Mouse (Mus musculus) kidney, embryonic 14.5 days (tissue): Measurements from ENCODE around the gene Dhx8. TPM values are rescaled to one million over a fixed set of nuclear protein-coding genes. Genes with fewer than 3 reads are reported as not detected.

Experiments used
- ATAC-seq: fragments of 200-750 bp; cut with Nextera tagmentation; 2 replicates; pipeline ENCODE4 v1.8.0; 2017; ENCODE audit warnings: moderate number of reproducible peaks, mild to moderate bottlenecking, moderate TSS enrichment, moderate library complexity; ENCODE audit not compliant: low FRiP score, low TSS enrichment
- H3K27ac ChIP-seq: fragments of 300-500 bp; sonication (generic); 2 replicates; pipeline ENCODE4 v1.5.1; 2014; ENCODE audit warnings: low read depth, mild to moderate bottlenecking, low read length, moderate library complexity, mixed read lengths
- H3K27me3 ChIP-seq: fragments of 300-500 bp; sonication (generic); 2 replicates; pipeline ENCODE4 v1.6.1; 2014; ENCODE audit warnings: mild to moderate bottlenecking, low read length; ENCODE audit not compliant: control insufficient read depth, insufficient read depth
- H3K36me3 ChIP-seq: fragments of 300-500 bp; sonication (generic); 2 replicates; pipeline ENCODE4 v1.6.1; 2014; ENCODE audit warnings: low read length, mixed read lengths; ENCODE audit not compliant: control insufficient read depth, insufficient read depth
- H3K4me1 ChIP-seq: fragments of 300-500 bp; sonication (generic); 2 replicates; pipeline ENCODE4 v1.6.1; 2014; ENCODE audit warnings: low read length, mixed read lengths; ENCODE audit not compliant: control insufficient read depth, insufficient read depth
- H3K4me2 ChIP-seq: fragments of 300-500 bp; sonication (generic); replicated peaks from 2 replicates; pipeline ENCODE4 v1.6.1; 2014; ENCODE audit warnings: low read depth, mild to moderate bottlenecking, low read length
- H3K4me3 ChIP-seq: fragments of 300-500 bp; sonication (generic); 2 replicates; pipeline ENCODE4 v1.5.1; 2014; ENCODE audit warnings: mild to moderate bottlenecking, low read length
- H3K9ac ChIP-seq: fragments of 300-500 bp; sonication (generic); 2 replicates; pipeline ENCODE4 v1.6.1; 2014; ENCODE audit warnings: low read depth, mild to moderate bottlenecking, low read length, moderate library complexity
- H3K9me3 ChIP-seq: fragments of 300-500 bp; sonication (generic); 2 replicates; pipeline ENCODE4 v1.6.1; 2016; ENCODE audit warnings: low read length; ENCODE audit not compliant: control insufficient read depth
- WGBS: fragments of 180-500 bp; shearing (Covaris S2); extraction: QIAGEN DNeasy Blood & Tissue Kit; methylation state at CpG from one replicate; pipeline ENCODE4 v1.1.7; 2014; 5-methylcytosine and 5-hydroxymethylcytosine counted together
- polyA plus RNA-seq: library from polyadenylated mRNA; unstranded; fragments of >200 nt; fragmentation: Nextera tagmentation; extraction: Ambion mirVana; gene quantifications from 2 replicates; pipeline ENCODE4 v1.2.1, GENCODE M21; 2014

Gene Dhx8
- polyA plus RNA-seq, 1 experiment from 2014 or later, result 38.1 TPM

DNA sequence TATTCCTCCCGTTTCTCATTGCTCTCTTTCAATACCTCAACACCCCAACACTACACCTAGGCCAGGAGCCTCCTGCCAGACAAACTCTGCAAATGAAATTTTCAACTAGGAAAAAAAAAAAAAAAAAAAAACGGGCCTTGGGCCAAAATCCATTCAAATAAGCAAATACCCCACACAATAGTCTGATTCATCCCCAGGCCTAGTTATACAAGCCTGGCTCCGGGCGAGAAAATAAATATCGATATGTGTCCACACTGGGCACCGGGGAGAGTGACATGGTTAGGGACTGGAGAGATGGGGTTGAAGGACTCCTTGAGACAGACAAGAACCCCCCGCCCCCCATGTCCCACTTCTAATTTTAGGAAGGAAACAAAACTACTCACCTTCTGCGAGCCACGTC lies 50.9 kb downstream of the Dhx8 start:
- no peak for ATAC-seq
- H3K4me1 ChIP-seq, result 0 out of 2 replicates have a peak, but pooled peaks cover 11% of the 10 kb centered on the region
- H3K9ac ChIP-seq, result peak overlapping the region; percentile 70; the same call in 1 of the 2 replicates
- no peak overlapping the region for H3K27ac ChIP-seq
- H3K27me3 ChIP-seq, result peaks cover 17% of the 10 kb centered on the region
- H3K9me3 ChIP-seq, result no peaks in the 10 kb centered on the region
- H3K4me3 ChIP-seq, result peak overlapping the region; percentile 55
- H3K36me3 ChIP-seq, result no peaks in the 10 kb centered on the region
- H3K4me2 ChIP-seq, result peak overlapping the region; percentile 51
- 10% methylated on average over 9 of the region's 9 CpGs for WGBS

DNA sequence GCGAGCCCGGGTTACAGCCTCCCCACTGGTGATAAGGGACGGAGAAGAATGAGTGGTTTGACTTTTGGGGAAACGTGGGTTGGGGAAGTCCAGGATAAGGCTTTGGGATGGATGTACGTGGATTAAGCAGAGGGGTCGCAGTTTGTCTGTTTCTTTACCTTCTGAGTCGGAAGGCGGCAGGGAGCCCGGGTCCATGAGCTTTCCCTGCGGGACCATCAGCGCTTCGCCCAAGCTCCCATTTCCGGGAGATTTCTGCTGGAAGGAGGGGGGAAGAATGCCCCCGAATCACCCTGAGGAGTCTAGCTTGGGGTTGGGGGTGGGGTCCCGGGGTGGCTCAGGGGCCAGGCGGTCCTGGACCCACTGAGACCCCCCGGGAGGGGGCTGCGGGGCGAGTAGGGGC lies 51.4 kb downstream of the Dhx8 start:
- Histone ChIP-seq H3K4me2 (peak overlapping the region; percentile 51), H3K9me3 (no peaks in the 10 kb centered on the region), H3K36me3 (no peaks in the 10 kb centered on the region), H3K4me1 (0 out of 2 replicates have a peak, but pooled peaks cover 11% of the 10 kb centered on the region), H3K27ac (peak overlapping the region; percentile 96), H3K9ac (peak overlapping the region; percentile 70), H3K27me3 (peaks cover 17% of the 10 kb centered on the region), H3K4me3 (peak overlapping the region; percentile 55)
- WGBS, result 2% methylated on average over 19 of the region's 19 CpGs
- ATAC-seq, result peak; percentile 29

DNA sequence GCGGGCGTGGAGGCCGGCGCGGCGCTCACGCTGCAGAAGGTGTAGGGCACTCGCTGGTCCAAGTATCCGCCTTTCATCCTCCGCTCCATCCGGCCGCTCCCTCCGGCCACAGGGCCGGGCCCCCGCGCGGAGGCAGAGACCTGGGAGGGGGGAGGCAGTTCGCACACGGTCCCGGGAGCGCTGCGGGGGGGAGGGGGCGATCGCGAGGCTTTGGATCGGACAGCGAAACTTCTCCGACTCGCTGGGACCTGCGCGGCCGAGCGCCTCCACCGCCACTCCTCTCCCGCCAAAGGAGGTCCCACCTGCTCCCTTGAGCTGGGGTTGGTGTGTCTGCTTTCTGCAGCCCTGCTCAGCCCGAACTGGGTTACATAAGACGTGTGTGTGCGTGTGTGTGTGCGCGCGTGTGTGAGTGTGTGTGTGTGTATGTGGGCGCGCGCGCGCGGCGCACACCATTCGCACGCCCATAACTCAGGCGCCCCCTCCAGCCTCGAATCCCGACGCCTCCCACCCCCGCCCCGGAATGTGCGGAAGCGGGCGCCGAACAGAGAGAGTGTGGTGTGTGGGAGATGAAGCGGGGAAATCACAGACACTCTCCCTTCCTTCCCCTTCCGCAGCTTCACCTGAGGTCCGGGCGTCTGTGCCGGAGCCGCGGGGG lies 51.9 kb downstream of the Dhx8 start:
- no peaks in the 10 kb centered on the region for H3K9me3 ChIP-seq
- peak; percentile 69 for ATAC-seq
- no peaks in the 10 kb centered on the region for H3K36me3 ChIP-seq
- peak overlapping the region; percentile 51 for H3K4me2 ChIP-seq
- peak overlapping the region; percentile 96 for H3K27ac ChIP-seq
- peaks cover 17% of the 10 kb centered on the region for H3K27me3 ChIP-seq
- 0% methylated on average over 62 of the region's 67 CpGs for WGBS
- H3K9ac ChIP-seq, result peak overlapping the region; percentile 70
- H3K4me1 ChIP-seq, result 0 out of 2 replicates have a peak, but pooled peaks cover 11% of the 10 kb centered on the region
- H3K4me3 ChIP-seq, result peak overlapping the region; percentile 55

DNA sequence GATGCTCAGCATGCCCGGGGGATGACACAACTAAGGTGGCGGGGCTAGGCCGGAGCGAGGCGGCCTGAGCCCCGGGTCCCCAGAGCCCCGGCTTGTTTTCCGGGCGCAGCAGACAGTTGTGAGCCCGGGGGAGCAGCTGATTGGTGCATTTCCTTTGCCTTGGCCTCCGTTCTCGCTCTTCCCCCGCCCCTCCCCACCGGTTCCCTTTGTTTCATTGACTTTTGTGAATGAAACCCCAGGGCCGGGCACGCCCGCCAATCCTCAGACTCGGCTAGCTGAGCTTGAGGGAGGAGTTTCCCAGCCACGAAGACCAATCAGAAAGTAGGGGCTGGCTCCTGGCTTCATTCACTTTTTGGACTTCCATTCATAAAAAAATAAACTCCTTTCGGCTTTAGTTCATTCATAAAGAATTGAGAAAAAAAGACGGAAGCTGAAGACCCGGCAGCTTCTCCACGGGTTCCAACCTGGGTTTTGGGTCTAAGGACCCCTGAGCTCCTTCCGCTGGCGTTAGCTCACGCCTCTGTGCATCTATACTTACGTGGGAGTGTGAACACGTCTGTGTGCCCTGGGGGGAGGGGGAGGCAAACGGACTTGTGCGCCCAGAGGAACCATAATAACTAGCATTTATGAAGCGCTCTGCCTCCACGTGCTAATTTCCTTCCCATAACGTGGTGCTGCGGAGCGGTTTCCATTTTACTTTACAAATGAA lies 52.6 kb downstream of the Dhx8 start, which contains the start of gene Etv4:
Etv4 (minus strand) TSS at position 229 of the 709 bp plus-strand sequence.
- H3K27me3 ChIP-seq, result peaks cover 17% of the 10 kb centered on the region
- ATAC-seq, result peak; percentile 88
- H3K4me3 ChIP-seq, result peak within 1 kb of the TSS; percentile 55
- under 1% methylated on average over 35 of the region's 35 CpGs for WGBS
- H3K4me2 ChIP-seq, result peak within 1 kb of the TSS; percentile 51
- H3K9ac ChIP-seq, result peak within 1 kb of the TSS; percentile 70
- peaks cover 15% of the 10 kb centered on the region for H3K4me1 ChIP-seq
- no peaks in the 10 kb centered on the region for H3K36me3 ChIP-seq
- H3K9me3 ChIP-seq, result no peaks in the 10 kb centered on the region
- H3K27ac ChIP-seq, result peak within 1 kb of the TSS; percentile 96

DNA sequence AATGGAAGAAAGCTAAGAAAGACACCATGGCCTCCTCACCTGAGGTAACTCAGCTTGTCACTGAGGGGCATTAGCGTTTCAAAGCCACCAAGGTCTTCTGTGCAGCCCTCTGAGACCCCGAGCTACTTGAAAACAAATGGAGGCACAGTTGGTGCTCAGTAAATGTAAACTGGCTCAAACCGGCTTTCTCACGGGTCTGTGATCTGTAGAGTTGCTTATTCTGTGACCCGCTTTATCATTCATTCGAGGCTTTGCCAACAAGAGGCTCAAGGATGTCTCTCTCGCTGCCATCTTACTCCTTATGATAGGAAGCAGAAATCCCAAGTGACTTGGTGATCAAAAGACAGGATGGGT lies 53.1 kb downstream of the Dhx8 start:
- peaks cover 20% of the 10 kb centered on the region for H3K4me1 ChIP-seq

DNA sequence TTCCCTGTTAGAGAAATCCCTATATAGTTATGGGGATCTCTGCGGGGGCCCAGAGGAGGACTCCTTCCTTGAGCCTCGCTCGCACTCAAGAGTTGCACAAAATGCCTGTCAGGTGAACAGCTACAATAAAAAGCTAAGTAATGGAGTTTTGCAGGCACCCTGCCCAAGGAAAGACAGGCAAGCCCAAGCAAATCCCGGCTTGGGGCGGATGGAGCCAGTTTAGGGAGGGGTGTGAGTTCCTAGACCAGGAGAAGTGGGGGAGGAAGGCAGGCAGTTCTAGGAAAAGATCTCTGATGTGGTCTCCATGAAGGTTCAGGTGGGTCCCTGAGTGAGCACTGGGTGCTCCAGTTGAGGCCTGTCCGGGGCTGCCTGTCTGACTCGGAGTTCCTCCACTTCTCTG lies 53.9 kb downstream of the Dhx8 start:
- H3K27me3 ChIP-seq, result peaks cover 17% of the 10 kb centered on the region
- ATAC-seq, result no peak
- H3K36me3 ChIP-seq, result no peaks in the 10 kb centered on the region
- H3K4me2 ChIP-seq, result no peak overlapping the region
- H3K4me3 ChIP-seq, result no peak overlapping the region
- no peak overlapping the region for H3K9ac ChIP-seq
- H3K27ac ChIP-seq, result no peak overlapping the region
- H3K4me1 ChIP-seq, result peaks cover 24% of the 10 kb centered on the region
- 75% methylated on average over 7 of the region's 7 CpGs for WGBS
- H3K9me3 ChIP-seq, result no peaks in the 10 kb centered on the region

More for the DNA sequence above, 53.1 kb downstream of the Dhx8 start:
- H3K9ac ChIP-seq, result peak overlapping the region; percentile 52
- peak overlapping the region; percentile 55 for H3K4me3 ChIP-seq
- no peaks in the 10 kb centered on the region for H3K36me3 ChIP-seq
- peak overlapping the region; percentile 67; the same call in 1 of the 2 replicates for H3K27ac ChIP-seq
- ATAC-seq, result no peak
- peaks cover 17% of the 10 kb centered on the region for H3K27me3 ChIP-seq
- H3K4me2 ChIP-seq, result peak overlapping the region; percentile 51
- 12% methylated on average over 7 of the region's 7 CpGs for whole genome bisulfite sequencing
- H3K9me3 ChIP-seq, result no peaks in the 10 kb centered on the region

DNA sequence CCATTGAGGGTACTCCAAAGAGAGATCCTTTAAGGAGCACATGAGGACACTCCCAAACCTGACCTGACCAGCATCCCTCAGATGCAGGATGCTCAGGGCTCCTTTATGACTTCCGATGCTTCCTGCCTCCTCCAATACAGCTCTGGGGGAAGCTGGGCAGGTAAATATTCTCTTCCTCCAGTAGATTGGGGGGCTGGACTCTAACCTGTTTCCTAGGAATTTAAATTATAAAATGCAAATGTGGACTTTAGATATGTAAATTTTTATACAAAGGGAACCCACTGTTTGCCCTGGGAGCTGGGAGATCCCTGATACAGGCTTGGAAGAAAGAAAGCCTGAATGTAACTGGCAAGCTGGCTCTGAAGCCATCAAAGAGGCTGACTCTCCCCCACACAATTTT lies 54.7 kb downstream of the Dhx8 start:
- ATAC-seq, result no peak
- H3K27ac ChIP-seq, result no peak overlapping the region
- no peak overlapping the region for H3K9ac ChIP-seq
- H3K36me3 ChIP-seq, result no peaks in the 10 kb centered on the region
- H3K27me3 ChIP-seq, result peaks cover 17% of the 10 kb centered on the region
- H3K9me3 ChIP-seq, result no peaks in the 10 kb centered on the region
- no peak overlapping the region for H3K4me2 ChIP-seq
- H3K4me1 ChIP-seq, result peaks cover 23% of the 10 kb centered on the region
- WGBS, result 72% methylated on average over 1 of the region's 1 CpGs
- H3K4me3 ChIP-seq, result no peak overlapping the region

DNA sequence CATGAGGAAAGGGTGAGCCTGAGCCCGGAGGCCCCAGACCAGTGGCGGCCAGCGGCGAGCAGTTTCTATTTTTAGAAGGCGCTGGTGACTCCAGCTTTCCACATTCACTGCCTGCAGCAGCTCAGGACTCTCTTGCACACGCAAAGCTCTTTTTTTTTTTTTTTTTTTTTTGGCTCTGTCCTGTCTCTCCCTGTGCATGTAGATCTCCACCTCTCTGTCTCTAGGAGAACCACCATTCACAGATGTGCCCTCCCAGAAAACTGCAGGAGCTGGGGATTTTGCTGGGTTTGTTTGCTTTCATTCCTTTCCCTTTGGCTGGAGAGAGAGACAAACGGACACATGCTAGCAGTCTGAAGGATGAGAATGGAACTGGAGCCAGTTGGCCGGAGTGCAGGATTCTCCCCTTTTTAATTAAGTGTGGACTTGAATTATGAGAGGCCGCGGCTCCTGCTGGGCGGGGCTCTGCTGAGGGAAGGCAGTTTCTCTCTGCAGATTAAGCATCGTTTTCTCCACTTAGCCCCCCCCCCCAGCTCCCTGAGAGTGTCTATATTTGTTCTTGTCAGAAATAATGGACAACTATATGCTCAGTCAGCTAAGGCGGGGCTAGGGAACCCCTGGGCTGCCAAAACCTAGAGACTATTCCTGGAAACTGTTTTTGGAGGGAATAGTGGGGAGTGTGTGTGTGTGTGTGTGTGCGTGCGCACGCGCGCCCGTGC lies 58.2 kb downstream of the Dhx8 start:
- H3K9ac ChIP-seq, result no peak overlapping the region
- H3K36me3 ChIP-seq, result no peaks in the 10 kb centered on the region
- peak overlapping the region; percentile 30 for H3K4me2 ChIP-seq
- WGBS, result 25% methylated on average over 19 of the region's 19 CpGs
- H3K4me1 ChIP-seq, result peaks cover 18% of the 10 kb centered on the region
- H3K27me3 ChIP-seq, result peaks cover 12% of the 10 kb centered on the region
- peak overlapping the region; percentile 79 for H3K27ac ChIP-seq
- H3K4me3 ChIP-seq, result no peak overlapping the region
- H3K9me3 ChIP-seq, result no peaks in the 10 kb centered on the region
- peak; percentile 70 for ATAC-seq
